Mouse (Mus musculus) liver, postnatal 0 days (tissue): ENCODE results near the gene A630095N17Rik. TPM values are rescaled to one million over a fixed set of nuclear protein-coding genes. Genes with fewer than 3 reads are reported as not detected.
A peak's percentile ranks its signal among the peaks of the same experiment; 100 is the strongest.

ENCODE experiments used
- ATAC-seq: fragments of 200-750 bp; cut with Nextera tagmentation; 2 replicates; pipeline ENCODE4 v1.8.0; 2017; ENCODE audit warnings: mild to moderate bottlenecking, moderate library complexity
- DNase-seq: peaks from one replicate; pipeline ENCODE4 v3.0.0-alpha.2; 2016
- H3K27ac ChIP-seq: fragments of 300-500 bp; sonication (generic); 2 replicates; pipeline ENCODE4 v1.5.1; 2014; ENCODE audit warnings: antibody characterized with exemption, moderate library complexity, mild to moderate bottlenecking, low read depth
- H3K27me3 ChIP-seq: fragments of 300-500 bp; sonication (generic); 2 replicates; pipeline ENCODE4 v1.6.1; 2014; ENCODE audit warnings: low read length, control low read depth, mixed read lengths; ENCODE audit not compliant: insufficient read depth
- H3K36me3 ChIP-seq: fragments of 300-500 bp; sonication (generic); replicated peaks from 2 replicates; pipeline ENCODE4 v1.6.1; 2014; ENCODE audit warnings: mild to moderate bottlenecking, control low read depth, low read length, moderate library complexity, mixed read lengths; ENCODE audit not compliant: insufficient read depth
- H3K4me1 ChIP-seq: fragments of 300-500 bp; sonication (generic); 2 replicates; pipeline ENCODE4 v1.6.1; 2014; ENCODE audit warnings: antibody characterized with exemption, mild to moderate bottlenecking, control low read depth; ENCODE audit not compliant: insufficient read depth
- H3K4me2 ChIP-seq: fragments of 300-500 bp; sonication (generic); 2 replicates; pipeline ENCODE4 v1.6.1; 2014; ENCODE audit warnings: low read depth, mild to moderate bottlenecking, low read length, moderate library complexity, mixed read lengths
- H3K4me3 ChIP-seq: fragments of 300-500 bp; sonication (generic); 2 replicates; pipeline ENCODE4 v1.5.1; 2014; ENCODE audit warnings: low read depth, low read length
- H3K9ac ChIP-seq: fragments of 300-500 bp; sonication (generic); replicated peaks from 2 replicates; pipeline ENCODE4 v1.6.1; 2014; ENCODE audit warnings: mild to moderate bottlenecking, moderate library complexity
- H3K9me3 ChIP-seq: fragments of 300-500 bp; sonication (generic); 2 replicates; pipeline ENCODE4 v1.6.1; 2016; ENCODE audit warnings: mild to moderate bottlenecking, control low read depth, low read length, mixed read lengths
- CTCF ChIP-seq: sonication (generic); IDR thresholded peaks from 2 replicates; pipeline ENCODE4 v1.5.1; 2016; ENCODE audit warnings: antibody characterized with exemption, low read depth
- EP300 ChIP-seq: IDR thresholded peaks from 2 replicates; pipeline ENCODE4 v1.6.1; 2016; ENCODE audit warnings: antibody characterized with exemption, low read depth, mild to moderate bottlenecking
- WGBS: fragments of 180-500 bp; shearing (Covaris S2); extraction: QIAGEN DNeasy Blood & Tissue Kit; methylation state at CpG from one replicate; pipeline ENCODE4 v1.1.7; 2014; ENCODE audit not compliant: insufficient replicate concordance; 5-methylcytosine and 5-hydroxymethylcytosine counted together
- polyA plus RNA-seq: library from polyadenylated mRNA; unstranded; fragments of >200 nt; fragmentation: Nextera tagmentation; extraction: Ambion mirVana; gene quantifications from 2 replicates; pipeline ENCODE4 v1.2.1, GENCODE M21; 2015

A630095N17Rik gene
- polyA plus RNA-seq, 1 experiment from 2014 or later, result not detected

DNA sequence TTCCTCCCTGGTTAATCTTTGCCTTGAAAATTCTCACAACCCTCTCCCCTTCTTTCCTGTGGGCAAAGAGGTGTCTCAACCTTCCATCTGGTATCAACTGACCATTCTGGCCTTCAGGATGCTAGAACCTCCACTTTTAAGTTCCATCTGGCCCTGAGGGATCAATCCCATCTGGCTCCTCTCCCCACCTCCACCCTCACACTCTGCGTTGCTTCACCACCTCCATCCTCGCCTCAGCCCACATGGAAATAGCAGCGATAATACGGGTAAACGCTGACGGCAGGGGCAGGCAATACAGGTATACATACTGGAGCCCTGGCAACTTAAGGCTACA is 14.0 kb downstream of the A630095N17Rik start:
- Histone ChIP-seq H3K9ac (peak overlapping the region; percentile 84), H3K27ac (peak overlapping the region; percentile 95), H3K36me3 (peaks cover 41% of the 10 kb centered on the region), H3K9me3 (no peaks in the 10 kb centered on the region), H3K4me2 (peak overlapping the region; percentile 100), H3K4me1 (peaks cover 64% of the 10 kb centered on the region), H3K27me3 (peaks cover 9% of the 10 kb centered on the region; the same call in 1 of the 2 replicates), H3K4me3 (peak overlapping the region; percentile 95)
- WGBS, result under 1% methylated on average over 6 of the region's 6 CpGs
- TF ChIP-seq CTCF (no peak), EP300 (no peak)
- ATAC-seq (no peak), DNase-seq (no peak)

DNA sequence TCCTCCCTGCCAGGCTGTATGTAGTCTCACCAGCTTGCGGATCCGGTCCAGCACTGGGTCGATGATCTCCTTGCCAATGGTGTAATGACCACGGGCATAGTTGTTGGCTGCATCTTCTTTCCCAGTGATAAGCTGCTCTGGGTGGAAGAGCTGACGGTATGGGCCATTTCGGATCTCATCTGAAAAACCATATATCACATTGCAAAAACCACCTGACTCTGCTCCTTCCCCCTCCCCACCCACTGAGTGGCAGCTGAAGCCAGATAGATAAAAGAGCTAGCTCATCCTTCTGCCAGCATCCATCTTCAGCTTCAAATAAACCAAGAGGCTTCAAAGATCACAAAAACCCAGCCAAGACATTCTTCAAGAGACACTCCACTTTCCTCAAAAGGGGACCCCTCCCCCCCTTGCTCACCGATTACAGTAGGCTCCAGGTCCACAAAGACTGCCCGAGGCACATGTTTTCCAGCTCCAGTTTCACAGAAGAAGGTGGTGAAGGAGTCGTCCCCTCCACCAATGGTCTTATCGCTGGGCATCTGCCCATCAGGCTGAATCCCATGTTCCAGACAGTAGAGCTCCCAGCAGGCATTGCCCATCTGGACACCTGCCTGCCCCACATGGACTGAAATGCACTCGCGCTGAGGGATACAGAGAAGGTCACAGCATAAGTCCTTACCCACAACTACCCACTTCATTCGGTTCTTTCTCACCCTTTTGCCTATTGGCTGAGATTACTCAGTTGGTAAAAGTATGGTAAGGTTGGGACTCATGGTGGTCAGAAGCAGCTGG is 14.9 kb downstream of the A630095N17Rik start:
- Histone ChIP-seq H3K27ac (peak overlapping the region; percentile 95), H3K9me3 (no peaks in the 10 kb centered on the region), H3K4me1 (peaks cover 69% of the 10 kb centered on the region), H3K27me3 (peaks cover 9% of the 10 kb centered on the region; the same call in 1 of the 2 replicates), H3K9ac (peak overlapping the region; percentile 84), H3K4me2 (peak overlapping the region; percentile 100), H3K4me3 (peak overlapping the region; percentile 95), H3K36me3 (peaks cover 47% of the 10 kb centered on the region)
- TF ChIP-seq CTCF (no peak), EP300 (peak; percentile 81)
- WGBS, result 49% methylated on average over 13 of the region's 13 CpGs
- peak; percentile 49 for DNase-seq
- ATAC-seq, result peak; percentile 12

DNA sequence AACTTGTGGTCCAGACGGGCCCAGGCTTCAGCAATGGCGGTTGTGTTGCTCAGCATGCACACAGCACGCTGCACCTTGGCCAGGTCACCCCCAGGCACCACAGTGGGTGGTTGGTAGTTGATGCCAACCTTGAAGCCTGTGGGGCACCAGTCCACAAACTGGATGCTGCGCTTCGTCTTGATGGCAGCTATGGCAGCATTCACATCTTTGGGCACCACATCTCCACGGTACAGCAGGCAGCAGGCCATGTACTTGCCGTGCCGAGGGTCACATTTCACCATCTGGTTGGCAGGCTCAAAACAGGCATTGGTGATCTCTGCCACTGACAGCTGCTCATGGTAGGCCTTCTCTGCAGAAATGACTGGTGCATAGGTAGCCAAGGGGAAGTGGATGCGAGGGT is 16.1 kb downstream of the A630095N17Rik start:
- H3K36me3 ChIP-seq, result peaks cover 50% of the 10 kb centered on the region
- 80% methylated on average over 9 of the region's 9 CpGs for whole genome bisulfite sequencing
- peak overlapping the region; percentile 95 for H3K27ac ChIP-seq
- H3K4me3 ChIP-seq, result peak overlapping the region; percentile 95
- H3K9ac ChIP-seq, result no peak overlapping the region
- no peak for TF ChIP-seq CTCF
- no peak for TF ChIP-seq EP300
- peaks cover 71% of the 10 kb centered on the region for H3K4me1 ChIP-seq
- DNase-seq (no peak), ATAC-seq (no peak)
- H3K4me2 ChIP-seq, result peak overlapping the region; percentile 100
- H3K27me3 ChIP-seq, result peaks cover 5% of the 10 kb centered on the region; the same call in 1 of the 2 replicates
- H3K9me3 ChIP-seq, result no peaks in the 10 kb centered on the region

DNA sequence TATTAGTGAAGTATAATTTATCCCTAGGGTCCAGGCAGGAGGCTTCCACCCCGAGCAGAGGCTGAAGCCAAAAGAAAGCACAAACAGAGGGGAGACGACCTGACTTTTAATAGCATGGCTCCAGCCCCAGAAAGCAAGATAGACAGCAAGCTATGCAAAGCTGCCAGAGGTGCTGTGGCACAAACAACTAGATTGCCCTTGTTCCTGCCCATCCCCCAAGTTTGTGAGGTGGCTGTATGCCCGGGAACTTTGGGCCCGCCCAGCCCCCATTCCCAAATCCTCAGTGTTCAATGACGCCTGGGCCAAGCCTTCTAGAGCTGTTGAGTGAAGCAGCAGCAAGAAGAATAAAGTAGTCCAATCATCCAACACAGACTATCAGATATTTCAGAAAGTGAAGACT is 17.0 kb downstream of the A630095N17Rik start:
- WGBS, result 38% methylated on average over 5 of the region's 5 CpGs
- peak overlapping the region; percentile 95 for H3K4me3 ChIP-seq
- H3K9me3 ChIP-seq, result no peaks in the 10 kb centered on the region
- peak overlapping the region; percentile 95 for H3K27ac ChIP-seq
- no peak for TF ChIP-seq CTCF
- TF ChIP-seq EP300, result no peak
- H3K4me2 ChIP-seq, result peak overlapping the region; percentile 100
- H3K4me1 ChIP-seq, result peaks cover 76% of the 10 kb centered on the region
- ATAC-seq (peak; percentile 12), DNase-seq (peak; percentile 76)
- peak overlapping the region; percentile 44 for H3K9ac ChIP-seq
- H3K36me3 ChIP-seq, result peaks cover 50% of the 10 kb centered on the region
- no peaks in the 10 kb centered on the region for H3K27me3 ChIP-seq

DNA sequence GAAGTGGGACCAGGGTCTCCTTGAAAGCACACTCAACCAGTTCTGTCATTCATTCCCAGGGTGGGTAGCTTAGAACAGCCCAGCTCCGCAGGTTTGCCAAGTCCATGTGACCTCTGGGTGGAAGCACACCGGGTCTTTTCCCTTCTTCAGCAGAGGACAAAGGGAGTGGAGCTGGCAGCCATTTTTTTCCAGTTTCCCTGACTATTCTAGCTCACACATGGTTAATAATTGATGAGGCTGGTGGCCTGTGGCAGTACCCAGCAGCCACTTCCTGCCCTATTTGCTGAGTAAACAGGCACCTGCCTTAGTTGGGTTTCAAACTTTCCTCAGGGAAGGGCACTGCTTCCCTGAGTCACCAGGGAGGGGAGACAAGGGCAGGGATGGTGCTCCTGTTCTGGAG is 17.5 kb downstream of the A630095N17Rik start:
- Histone ChIP-seq H3K27me3 (no peaks in the 10 kb centered on the region), H3K27ac (peak overlapping the region; percentile 95), H3K9ac (peak overlapping the region; percentile 44), H3K4me2 (peak overlapping the region; percentile 100), H3K4me1 (peaks cover 76% of the 10 kb centered on the region), H3K4me3 (peak overlapping the region; percentile 95), H3K9me3 (no peaks in the 10 kb centered on the region), H3K36me3 (peaks cover 50% of the 10 kb centered on the region)
- 70% methylated on average over 2 of the region's 2 CpGs for WGBS
- TF ChIP-seq CTCF (no peak), EP300 (no peak)
- DNase-seq (peak; percentile 46), ATAC-seq (peak; percentile 33)

DNA sequence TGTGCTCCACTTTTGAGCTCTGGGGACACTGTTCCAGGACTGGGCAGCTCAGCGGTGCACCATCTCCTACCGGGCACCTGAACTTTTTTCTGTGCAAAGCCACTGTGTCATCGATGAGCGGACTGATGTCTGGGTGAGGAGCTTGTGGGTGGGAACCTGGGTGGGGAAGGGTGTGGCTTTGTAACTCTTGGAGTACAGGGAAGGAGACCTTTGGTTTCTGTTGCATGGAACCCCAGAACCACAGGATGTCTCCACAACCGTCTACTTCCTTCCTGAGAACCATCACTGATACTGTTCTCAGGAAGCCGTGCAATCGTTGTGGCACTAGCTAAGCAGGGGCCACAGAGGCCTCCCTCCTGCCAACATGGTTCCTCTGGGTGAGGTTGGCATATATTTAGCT is 18.8 kb downstream of the A630095N17Rik start:
- peak overlapping the region; percentile 85; the same call in 1 of the 2 replicates for H3K9ac ChIP-seq
- no peaks in the 10 kb centered on the region for H3K27me3 ChIP-seq
- H3K36me3 ChIP-seq, result peaks cover 50% of the 10 kb centered on the region
- no peak; the same call in 1 of the 2 replicates for TF ChIP-seq EP300
- TF ChIP-seq CTCF, result no peak
- WGBS, result 18% methylated on average over 7 of the region's 7 CpGs
- peaks cover 81% of the 10 kb centered on the region for H3K4me1 ChIP-seq
- peak; percentile 67 for DNase-seq
- no peak for ATAC-seq
- H3K4me2 ChIP-seq, result peak overlapping the region; percentile 100
- H3K4me3 ChIP-seq, result peak overlapping the region; percentile 82
- H3K27ac ChIP-seq, result peak overlapping the region; percentile 95
- H3K9me3 ChIP-seq, result no peaks in the 10 kb centered on the region
